Mouse (Mus musculus): ENCODE results near the gene Plekhg4. TPM values are rescaled to one million over a fixed set of nuclear protein-coding genes. Genes with fewer than 3 reads are reported as not detected.

Plekhg4 gene
- polyA plus RNA-seq, 1 experiment from 2014 or later: 0.39 TPM

GRCm38 (mm10) chr8:105342768-105343167, 30.3 kb upstream of the Plekhg4 start:
- H3K27me3 ChIP-seq: no peaks in the 10 kb centered on the region
- no peaks in the 10 kb centered on the region for H3K9me3 ChIP-seq (replicated peaks)
- H3K4me2 ChIP-seq: no peak overlapping the region
- ATAC-seq (replicated peaks; ENCODE audit: low FRiP score): no peak
- 0 out of 2 replicates have a peak overlapping the region, but pooled peaks have one; percentile 19 for H3K27ac ChIP-seq
- H3K4me1 ChIP-seq: peaks cover 69% of the 10 kb centered on the region
- 77% methylated on average over 4 of the region's 4 CpGs for WGBS
- H3K36me3 ChIP-seq: peaks cover 6% of the 10 kb centered on the region
- no peak overlapping the region for H3K9ac ChIP-seq
- no peak overlapping the region for H3K4me3 ChIP-seq (replicated peaks)

GRCm38 (mm10) chr8:105343791-105344574, 29.1 kb upstream of the Plekhg4 start:
- H3K27me3 ChIP-seq: peaks cover 3% of the 10 kb centered on the region; the same call in 1 of the 2 replicates
- no peaks in the 10 kb centered on the region; the same call in 1 of the 2 replicates for H3K36me3 ChIP-seq
- peaks cover 72% of the 10 kb centered on the region for H3K4me1 ChIP-seq
- ATAC-seq (replicated peaks; ENCODE audit: low FRiP score): no peak
- 62% methylated on average over 8 of the region's 8 CpGs for WGBS
- 0 out of 2 replicates have a peak overlapping the region, but pooled peaks have one; percentile 34 for H3K27ac ChIP-seq
- H3K4me2 ChIP-seq: no peak overlapping the region
- no peaks in the 10 kb centered on the region for H3K9me3 ChIP-seq (replicated peaks)
- no peak overlapping the region for H3K4me3 ChIP-seq (replicated peaks)
- H3K9ac ChIP-seq: no peak overlapping the region

- WGBS: 43% methylated on average over 7 of the region's 7 CpGs
- H3K9me3 ChIP-seq (replicated peaks): no peaks in the 10 kb centered on the region
- H3K4me1 ChIP-seq: peaks cover 80% of the 10 kb centered on the region
- peaks cover 14% of the 10 kb centered on the region for H3K27me3 ChIP-seq
- H3K9ac ChIP-seq: no peak overlapping the region
- no peak for ATAC-seq (replicated peaks; ENCODE audit: low FRiP score)
- peak overlapping the region; percentile 95 for H3K27ac ChIP-seq
- peak overlapping the region; percentile 96 for H3K4me2 ChIP-seq
- peak overlapping the region; percentile 84; the same call in 1 of the 2 replicates for H3K4me3 ChIP-seq (replicated peaks)
- H3K36me3 ChIP-seq: no peaks in the 10 kb centered on the region
These were observed 27.8 kb upstream of the Plekhg4 start for GRCm38 (mm10) chr8:105345061-105345975.

GRCm38 (mm10) chr8:105346611-105347427, 26.3 kb upstream of the Plekhg4 start:
- Histone ChIP-seq H3K4me1 (peaks cover 72% of the 10 kb centered on the region), H3K27me3 (peaks cover 24% of the 10 kb centered on the region), H3K36me3 (no peaks in the 10 kb centered on the region), H3K4me3 (replicated peaks) (peak overlapping the region; percentile 84), H3K4me2 (peak overlapping the region; percentile 96), H3K9ac (peak overlapping the region; percentile 69), H3K9me3 (replicated peaks) (no peaks in the 10 kb centered on the region), H3K27ac (peak overlapping the region; percentile 95)
- peak; percentile 46 for ATAC-seq (replicated peaks; ENCODE audit: low FRiP score)
- WGBS: under 1% methylated on average over 34 of the region's 34 CpGs

GRCm38 (mm10) chr8:105347428-105348221, 25.4 kb upstream of the Plekhg4 start, which contains the start of gene Fhod1:
Gene Fhod1 (minus strand): TSS chr8:105347953.
- peak; percentile 91 for ATAC-seq (replicated peaks; ENCODE audit: low FRiP score)
- H3K9ac ChIP-seq: peak within 1 kb of the TSS; percentile 69
- under 1% methylated on average over 53 of the region's 53 CpGs for WGBS
- H3K9me3 ChIP-seq (replicated peaks): no peaks in the 10 kb centered on the region
- H3K27me3 ChIP-seq: peaks cover 24% of the 10 kb centered on the region
- H3K4me1 ChIP-seq: peaks cover 65% of the 10 kb centered on the region
- peak within 1 kb of the TSS; percentile 96 for H3K4me2 ChIP-seq
- H3K36me3 ChIP-seq: no peaks in the 10 kb centered on the region
- peak within 1 kb of the TSS; percentile 84 for H3K4me3 ChIP-seq (replicated peaks)
- H3K27ac ChIP-seq: peak within 1 kb of the TSS; percentile 95

- H3K9ac ChIP-seq: peak within 1 kb of the TSS; percentile 69
- no peaks in the 10 kb centered on the region for H3K36me3 ChIP-seq
- H3K4me1 ChIP-seq: peaks cover 63% of the 10 kb centered on the region
- H3K27ac ChIP-seq: peak within 1 kb of the TSS; percentile 95
- no peaks in the 10 kb centered on the region for H3K9me3 ChIP-seq (replicated peaks)
- peaks cover 24% of the 10 kb centered on the region for H3K27me3 ChIP-seq
- no peak for ATAC-seq (replicated peaks; ENCODE audit: low FRiP score)
- WGBS: under 1% methylated on average over 34 of the region's 34 CpGs
- H3K4me3 ChIP-seq (replicated peaks): peak within 1 kb of the TSS; percentile 84
- peak within 1 kb of the TSS; percentile 96 for H3K4me2 ChIP-seq
These were observed 24.5 kb upstream of the Plekhg4 start, which contains the start of gene Slc9a5 for GRCm38 (mm10) chr8:105348450-105349095. Gene Slc9a5 (plus strand): TSS chr8:105348843.

- Histone ChIP-seq H3K9ac (peak overlapping the region; percentile 56), H3K27ac (peak overlapping the region; percentile 95), H3K4me3 (replicated peaks) (peak overlapping the region; percentile 84), H3K4me2 (peak overlapping the region; percentile 96), H3K36me3 (no peaks in the 10 kb centered on the region), H3K9me3 (replicated peaks) (no peaks in the 10 kb centered on the region), H3K4me1 (peaks cover 57% of the 10 kb centered on the region), H3K27me3 (peaks cover 24% of the 10 kb centered on the region)
- under 1% methylated on average over 41 of the region's 48 CpGs for WGBS
- ATAC-seq (replicated peaks; ENCODE audit: low FRiP score): no peak
These were observed 23.8 kb upstream of the Plekhg4 start for GRCm38 (mm10) chr8:105349096-105349771.

GRCm38 (mm10) chr8:105350186-105350585, 22.9 kb upstream of the Plekhg4 start:
- no peak overlapping the region for H3K27ac ChIP-seq
- H3K4me3 ChIP-seq (replicated peaks): peak overlapping the region; percentile 84
- ATAC-seq (replicated peaks; ENCODE audit: low FRiP score): no peak
- H3K36me3 ChIP-seq: no peaks in the 10 kb centered on the region
- H3K9ac ChIP-seq: no peak overlapping the region
- H3K9me3 ChIP-seq (replicated peaks): no peaks in the 10 kb centered on the region
- peak overlapping the region; percentile 96 for H3K4me2 ChIP-seq
- peaks cover 52% of the 10 kb centered on the region for H3K4me1 ChIP-seq
- H3K27me3 ChIP-seq: peaks cover 24% of the 10 kb centered on the region
- 46% methylated on average over 7 of the region's 7 CpGs for WGBS

GRCm38 (mm10) chr8:105353583-105354135, 19.4 kb upstream of the Plekhg4 start:
- no peak overlapping the region for H3K27ac ChIP-seq
- 81% methylated on average over 8 of the region's 8 CpGs for WGBS
- H3K9ac ChIP-seq: no peak overlapping the region
- 0 out of 2 replicates have a peak, but pooled peaks cover 3% of the 10 kb centered on the region for H3K36me3 ChIP-seq
- peaks cover 24% of the 10 kb centered on the region for H3K27me3 ChIP-seq
- peaks cover 37% of the 10 kb centered on the region for H3K4me1 ChIP-seq
- ATAC-seq (replicated peaks; ENCODE audit: low FRiP score): no peak
- no peaks in the 10 kb centered on the region for H3K9me3 ChIP-seq (replicated peaks)
- no peak overlapping the region for H3K4me3 ChIP-seq (replicated peaks)
- H3K4me2 ChIP-seq: no peak overlapping the region
